Mouse (Mus musculus): Measurements from ENCODE around the gene Mettl9. TPM values are rescaled to one million over a fixed set of nuclear protein-coding genes. Genes with fewer than 3 reads are reported as not detected.

Mettl9 gene
- 7.1 and 20.9 TPM in 2 replicates for polyA plus RNA-seq (2012; rRNA removed)

GRCm38 (mm10) chr7:121033856-121034652 lies at the start of gene Mettl9:
TSS of gene Mettl9 (plus strand) at chr7:121034445.

GRCm38 (mm10) chr7:121074281-121074680 lies 40.0 kb downstream of the Mettl9 start, which contains the start of gene Igsf6:
TSS of gene Igsf6 (minus strand) at chr7:121074572.

GRCm38 (mm10) chr7:121081350-121081749 lies 47.1 kb downstream of the Mettl9 start, which contains the start of gene Otoa:
TSS of gene Otoa (plus strand) at chr7:121081650.

Other genes starting within 250 kb of the Mettl9 start
- not detected in 2 replicates for gene Gm5737, start 222.1 kb upstream of the Mettl9 start, polyA plus RNA-seq (2012; rRNA removed)
- 9.4 and 13.1 TPM in 2 replicates for gene Eef2k, start 191.6 kb upstream of the Mettl9 start, polyA plus RNA-seq (2012; rRNA removed)
- 6.7 and 6.9 TPM in 2 replicates for gene Polr3e, start 116.7 kb upstream of the Mettl9 start, polyA plus RNA-seq (2012; rRNA removed)
- gene Cdr2, start 52.1 kb upstream of the Mettl9 start, polyA plus RNA-seq (2012; rRNA removed): 4.5 and 8.5 TPM in 2 replicates
- 0.13 and 0.23 TPM in 2 replicates for gene Mfsd13b, start 51.9 kb upstream of the Mettl9 start, polyA plus RNA-seq (2012; rRNA removed)
- 0.10 and 0.19 TPM in 2 replicates for gene Igsf6, start 40.1 kb downstream of the Mettl9 start, polyA plus RNA-seq (2012; rRNA removed)
- gene Otoa, start 47.2 kb downstream of the Mettl9 start, polyA plus RNA-seq (2012; rRNA removed): 0.02 and 0.11 TPM in 2 replicates